Mouse (Mus musculus) lung, postnatal 25 days (tissue): ENCODE data around the gene Mob1a.

ENCODE experiments used
- DNase-seq: peaks from one replicate; pipeline ENCODE4 v3.0.0; 2022; ENCODE audit warnings: low spot score

The Mob1a gene

GRCm38 (mm10) chr6:83325525-83326393 is at the start of gene Mob1a, which contains the start of gene Mthfd2:
Gene Mob1a, plus strand, starts transcription at chr6:83326016.
Gene Mthfd2, minus strand, starts transcription at chr6:83325908.
- peak; percentile 96 for DNase-seq

GRCm38 (mm10) chr6:83277151-83277550 is 48.7 kb upstream of the Mob1a start:
- no peak for DNase-seq

- DNase-seq, result peak; percentile 38
These were observed 46.9 kb upstream of the Mob1a start for GRCm38 (mm10) chr6:83278881-83279280.

GRCm38 (mm10) chr6:83280256-83280955 is 45.4 kb upstream of the Mob1a start:
- no peak for DNase-seq

GRCm38 (mm10) chr6:83300447-83301229 is 25.2 kb upstream of the Mob1a start:
- DNase-seq, result no peak

GRCm38 (mm10) chr6:83301294-83301693 is 24.5 kb upstream of the Mob1a start:
- DNase-seq, result no peak

- no peak for DNase-seq
These were observed 23.6 kb upstream of the Mob1a start for GRCm38 (mm10) chr6:83302264-83302663.

GRCm38 (mm10) chr6:83309017-83309416 is 16.8 kb upstream of the Mob1a start:
- no peak for DNase-seq

DNA sequence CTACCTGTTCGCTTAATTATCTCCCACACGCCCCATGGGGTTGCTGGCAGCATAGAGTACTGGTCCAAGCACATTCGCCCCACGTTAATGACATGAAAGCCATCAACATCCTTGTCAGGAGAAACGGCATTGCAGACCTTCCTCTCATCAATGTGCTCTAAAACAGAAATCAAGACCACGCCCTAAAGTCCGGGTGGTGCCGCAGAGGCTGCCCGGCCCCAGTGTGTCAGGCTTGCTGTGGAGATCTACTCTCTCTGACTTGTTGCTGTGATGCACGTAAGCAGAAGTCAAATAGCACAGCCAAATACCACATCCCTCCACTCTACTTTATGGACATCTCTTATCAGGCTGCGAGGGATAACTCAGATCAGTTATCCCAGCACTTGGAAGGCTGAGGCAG is 14.6 kb upstream of the Mob1a start:
- no peak for DNase-seq

GRCm38 (mm10) chr6:83312021-83312420 is 13.8 kb upstream of the Mob1a start:
- no peak for DNase-seq

DNA sequence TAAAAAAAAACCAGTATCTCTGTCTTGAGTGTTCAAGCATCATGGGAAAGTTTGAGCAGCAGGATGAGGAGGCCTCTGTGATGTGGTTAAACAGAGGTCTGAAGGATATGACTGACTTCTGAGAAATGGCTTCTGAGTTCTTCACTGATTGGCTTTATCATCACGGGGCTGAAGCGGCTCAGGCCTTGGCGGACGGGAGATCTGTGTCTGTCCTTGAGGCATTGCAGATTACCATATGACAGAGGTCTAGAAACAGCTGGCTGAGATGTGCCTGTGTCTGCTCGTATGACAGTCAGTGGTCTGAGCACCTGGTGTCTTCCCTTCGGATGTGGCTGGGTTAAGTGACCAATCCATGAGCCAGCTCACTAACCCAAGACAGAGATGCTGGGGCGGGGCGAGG is 13.3 kb upstream of the Mob1a start:
- no peak for DNase-seq

GRCm38 (mm10) chr6:83315293-83315692 is 10.5 kb upstream of the Mob1a start:
- DNase-seq, result no peak

GRCm38 (mm10) chr6:83316022-83316421 is 9.8 kb upstream of the Mob1a start:
- DNase-seq, result no peak

GRCm38 (mm10) chr6:83317108-83317741 is 8.6 kb upstream of the Mob1a start:
- DNase-seq, result peak; percentile 94

- DNase-seq, result no peak
These were observed 3.9 kb upstream of the Mob1a start for GRCm38 (mm10) chr6:83321927-83322326.

DNA sequence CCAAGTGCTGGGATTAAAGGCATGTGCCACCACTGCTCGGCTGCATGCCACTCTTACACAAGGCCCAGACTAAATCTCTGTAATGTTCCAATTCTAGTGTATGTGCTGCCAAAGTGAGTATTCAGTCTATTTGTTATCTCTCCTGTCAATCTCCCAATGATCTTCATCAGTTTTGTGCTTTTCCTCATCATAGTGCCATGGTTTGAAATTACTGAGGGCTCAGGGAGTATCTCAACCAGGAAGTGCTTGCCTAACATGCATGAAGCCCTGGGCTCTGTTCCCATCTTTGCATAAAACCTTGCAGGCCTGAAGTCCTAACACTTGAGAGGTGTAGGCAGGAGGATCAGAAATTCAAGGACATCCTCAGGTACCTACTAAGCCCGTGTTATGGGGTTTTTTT is 3.0 kb upstream of the Mob1a start:
- no peak for DNase-seq

- no peak for DNase-seq
These were observed 2.0 kb upstream of the Mob1a start for GRCm38 (mm10) chr6:83323652-83324419.

DNA sequence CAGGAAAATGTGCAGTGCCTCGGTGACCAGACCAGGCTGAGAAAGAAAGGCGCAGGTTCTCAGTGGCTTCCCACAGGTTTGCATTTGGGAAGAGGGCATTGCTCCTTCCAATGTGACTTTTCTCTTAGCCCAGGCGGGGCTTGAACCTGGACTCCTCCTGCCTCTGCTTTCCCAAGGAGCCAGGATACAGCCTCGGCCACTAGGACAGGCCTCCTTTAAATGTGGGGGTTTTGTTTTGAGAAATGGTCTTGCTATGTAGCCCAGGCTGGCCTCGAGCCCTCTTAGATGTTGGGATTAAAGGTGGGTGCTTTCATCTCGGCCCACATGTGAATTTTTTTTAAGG is 549 bp downstream of the Mob1a start:
- DNase-seq, result no peak

- DNase-seq, result no peak
These were observed 945 bp downstream of the Mob1a start for GRCm38 (mm10) chr6:83326761-83327160.

DNA sequence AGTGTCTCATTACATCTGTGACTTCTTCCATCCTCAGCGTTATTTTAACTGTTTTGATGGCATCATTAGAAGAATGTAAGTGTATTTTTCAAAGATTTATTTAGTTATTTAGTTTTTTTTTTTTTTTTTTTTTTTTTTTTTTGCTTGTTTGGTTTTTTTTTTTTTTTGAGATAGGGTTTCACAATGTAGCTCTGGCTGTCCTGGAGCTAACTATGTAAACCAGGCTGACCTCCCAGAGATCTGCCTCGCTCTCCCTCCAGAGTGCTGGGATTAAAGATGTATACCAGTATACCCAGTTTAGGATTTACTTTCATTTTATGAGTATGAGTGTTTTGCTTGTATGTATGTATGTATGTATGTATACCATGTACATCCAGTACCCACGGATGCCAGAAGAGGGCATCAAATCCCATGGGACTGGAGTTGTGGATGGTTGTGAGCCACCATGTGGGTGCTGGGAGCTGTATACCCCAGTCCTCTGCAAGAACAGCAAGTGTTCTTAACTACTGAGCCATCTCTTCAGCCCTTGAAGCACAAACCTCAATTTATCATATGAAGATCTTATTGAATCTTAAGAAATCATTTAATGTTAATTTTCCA is 1.9 kb downstream of the Mob1a start:
- DNase-seq, result no peak

DNA sequence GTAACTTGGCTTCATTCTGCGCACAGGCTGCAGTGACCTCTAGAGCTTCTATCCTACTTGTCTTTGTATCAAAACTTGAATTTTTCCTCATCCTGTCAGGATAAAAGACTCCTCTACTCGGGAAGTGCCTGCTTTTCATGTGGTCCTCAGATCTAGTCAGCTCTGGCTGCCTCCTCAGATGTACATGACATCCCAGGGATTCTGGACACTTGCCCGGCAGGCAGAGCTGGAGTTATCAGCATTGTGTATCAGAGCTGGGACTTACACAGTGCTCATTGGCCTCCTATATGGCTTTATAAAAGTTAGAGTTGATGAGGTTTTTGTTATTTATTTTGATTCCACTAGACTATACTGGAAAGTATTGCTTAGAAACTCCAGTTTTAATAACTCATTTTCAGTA is 15.6 kb downstream of the Mob1a start:
- DNase-seq, result no peak
